Mouse (Mus musculus): Measurements from ENCODE around the gene Aoah. TPM values are rescaled to one million over a fixed set of nuclear protein-coding genes. Genes with fewer than 3 reads are reported as not detected.

The Aoah gene
- polyA plus RNA-seq, 1 experiment from 2014 or later: 0.80 TPM

GRCm38 (mm10) chr13:21013659-21014058, 219.7 kb downstream of the Aoah start:
- peak; percentile 82 for ATAC-seq (replicated peaks)
- WGBS: 38% methylated on average over 3 of the region's 3 CpGs
- H3K4me1 ChIP-seq: no peaks in the 10 kb centered on the region
- H3K36me3 ChIP-seq (replicated peaks): no peaks in the 10 kb centered on the region
- H3K9me3 ChIP-seq: no peaks in the 10 kb centered on the region
- no peak overlapping the region for H3K9ac ChIP-seq
- no peak overlapping the region for H3K4me2 ChIP-seq
- no peak overlapping the region for H3K4me3 ChIP-seq
- no peaks in the 10 kb centered on the region for H3K27me3 ChIP-seq (replicated peaks)
- H3K27ac ChIP-seq: no peak overlapping the region

- Histone ChIP-seq H3K9me3 (no peaks in the 10 kb centered on the region), H3K36me3 (replicated peaks) (no peaks in the 10 kb centered on the region), H3K4me2 (no peak overlapping the region), H3K4me1 (no peaks in the 10 kb centered on the region), H3K27ac (no peak overlapping the region), H3K27me3 (replicated peaks) (no peaks in the 10 kb centered on the region), H3K4me3 (no peak overlapping the region), H3K9ac (no peak overlapping the region)
- WGBS: 86% methylated on average over 5 of the region's 5 CpGs
- no peak for ATAC-seq (replicated peaks)
Measured at GRCm38 (mm10) chr13:21024831-21025230, 230.9 kb downstream of the Aoah start.

GRCm38 (mm10) chr13:21033176-21033575, 239.3 kb downstream of the Aoah start:
- WGBS: 44% methylated on average over 3 of the region's 3 CpGs
- Histone ChIP-seq H3K9me3 (no peaks in the 10 kb centered on the region), H3K27me3 (replicated peaks) (no peaks in the 10 kb centered on the region), H3K4me2 (no peak overlapping the region), H3K4me3 (no peak overlapping the region), H3K36me3 (replicated peaks) (no peaks in the 10 kb centered on the region), H3K9ac (no peak overlapping the region), H3K4me1 (no peaks in the 10 kb centered on the region), H3K27ac (no peak overlapping the region)
- ATAC-seq (replicated peaks): peak; percentile 75; the same call in 1 of the 2 replicates

GRCm38 (mm10) chr13:21035011-21035410, 241.1 kb downstream of the Aoah start:
- no peak overlapping the region for H3K27ac ChIP-seq
- H3K9me3 ChIP-seq: no peaks in the 10 kb centered on the region
- H3K9ac ChIP-seq: no peak overlapping the region
- WGBS: 77% methylated on average over 3 of the region's 3 CpGs
- no peak overlapping the region for H3K4me3 ChIP-seq
- no peaks in the 10 kb centered on the region for H3K36me3 ChIP-seq (replicated peaks)
- peak; percentile 68; the same call in 1 of the 2 replicates for ATAC-seq (replicated peaks)
- no peak overlapping the region for H3K4me2 ChIP-seq
- H3K4me1 ChIP-seq: no peaks in the 10 kb centered on the region
- H3K27me3 ChIP-seq (replicated peaks): no peaks in the 10 kb centered on the region

- H3K9ac ChIP-seq: no peak overlapping the region
- no peaks in the 10 kb centered on the region for H3K36me3 ChIP-seq (replicated peaks)
- no peak for ATAC-seq (replicated peaks)
- no peak overlapping the region for H3K4me2 ChIP-seq
- H3K27ac ChIP-seq: no peak overlapping the region
- no peaks in the 10 kb centered on the region for H3K9me3 ChIP-seq
- H3K27me3 ChIP-seq (replicated peaks): no peaks in the 10 kb centered on the region
- H3K4me3 ChIP-seq: no peak overlapping the region
- H3K4me1 ChIP-seq: no peaks in the 10 kb centered on the region
Measured at GRCm38 (mm10) chr13:21035981-21036380, 242.1 kb downstream of the Aoah start.

- no peak overlapping the region for H3K9ac ChIP-seq
- ATAC-seq (replicated peaks): no peak
- H3K4me3 ChIP-seq: no peak overlapping the region
- WGBS: 79% methylated on average over 2 of the region's 2 CpGs
- no peaks in the 10 kb centered on the region for H3K4me1 ChIP-seq
- H3K27ac ChIP-seq: no peak overlapping the region
- H3K27me3 ChIP-seq (replicated peaks): no peaks in the 10 kb centered on the region
- no peaks in the 10 kb centered on the region for H3K36me3 ChIP-seq (replicated peaks)
- no peaks in the 10 kb centered on the region for H3K9me3 ChIP-seq
- no peak overlapping the region for H3K4me2 ChIP-seq
Measured at GRCm38 (mm10) chr13:21040589-21041199, 246.8 kb downstream of the Aoah start.

GRCm38 (mm10) chr13:21050118-21050517, 256.2 kb downstream of the Aoah start:
- peak; percentile 78; the same call in 1 of the 2 replicates for ATAC-seq (replicated peaks)
- no peak overlapping the region for H3K27ac ChIP-seq
- WGBS: 57% methylated on average over 1 of the region's 1 CpGs
- no peaks in the 10 kb centered on the region for H3K36me3 ChIP-seq (replicated peaks)
- no peak overlapping the region for H3K4me2 ChIP-seq
- no peak overlapping the region for H3K4me3 ChIP-seq
- H3K9ac ChIP-seq: no peak overlapping the region
- H3K27me3 ChIP-seq (replicated peaks): no peaks in the 10 kb centered on the region
- H3K9me3 ChIP-seq: no peaks in the 10 kb centered on the region
- H3K4me1 ChIP-seq: no peaks in the 10 kb centered on the region

GRCm38 (mm10) chr13:21066021-21066420, 272.1 kb downstream of the Aoah start:
- 87% methylated on average over 2 of the region's 2 CpGs for WGBS
- H3K9ac ChIP-seq: no peak overlapping the region

GRCm38 (mm10) chr13:21074847-21075246, 280.9 kb downstream of the Aoah start, which contains the start of gene Olfr1370:
Gene Olfr1370 (minus strand): TSS chr13:21074947.
- ATAC-seq (replicated peaks): no peak
- Histone ChIP-seq H3K9ac (no peak within 1 kb of the TSS), H3K9me3 (no peaks in the 10 kb centered on the region), H3K27me3 (replicated peaks) (no peaks in the 10 kb centered on the region), H3K4me2 (no peak within 1 kb of the TSS), H3K4me1 (no peaks in the 10 kb centered on the region), H3K36me3 (replicated peaks) (no peaks in the 10 kb centered on the region), H3K27ac (no peak within 1 kb of the TSS), H3K4me3 (no peak within 1 kb of the TSS)
- WGBS: 86% methylated on average over 3 of the region's 3 CpGs

More at GRCm38 (mm10) chr13:21066021-21066420, 272.1 kb downstream of the Aoah start:
- Histone ChIP-seq H3K4me1 (no peaks in the 10 kb centered on the region), H3K36me3 (replicated peaks) (no peaks in the 10 kb centered on the region), H3K4me2 (no peak overlapping the region), H3K27me3 (replicated peaks) (no peaks in the 10 kb centered on the region), H3K4me3 (no peak overlapping the region), H3K27ac (no peak overlapping the region), H3K9me3 (no peaks in the 10 kb centered on the region)
- no peak for ATAC-seq (replicated peaks)

GRCm38 (mm10) chr13:21082686-21083085, 288.8 kb downstream of the Aoah start:
- H3K27me3 ChIP-seq (replicated peaks): no peaks in the 10 kb centered on the region
- no peak overlapping the region for H3K27ac ChIP-seq
- no peak overlapping the region for H3K4me3 ChIP-seq
- WGBS: 77% methylated on average over 2 of the region's 2 CpGs
- H3K4me1 ChIP-seq: no peaks in the 10 kb centered on the region
- ATAC-seq (replicated peaks): no peak
- no peak overlapping the region for H3K4me2 ChIP-seq
- H3K9me3 ChIP-seq: no peaks in the 10 kb centered on the region
- H3K9ac ChIP-seq: no peak overlapping the region
- H3K36me3 ChIP-seq (replicated peaks): no peaks in the 10 kb centered on the region
